Mouse (Mus musculus): Measurements from ENCODE around the gene Tmem221.

The Tmem221 gene

GRCm38 (mm10) chr8:71577856-71578387, 19.3 kb upstream of the Tmem221 start:
- DNase-seq (ENCODE audit: low spot score), result no peak

- no peak for DNase-seq (ENCODE audit: low spot score)
Measured at GRCm38 (mm10) chr8:71575020-71575419, 16.3 kb upstream of the Tmem221 start.

- no peak for DNase-seq (ENCODE audit: low spot score)
Measured at GRCm38 (mm10) chr8:71574426-71574825, 15.8 kb upstream of the Tmem221 start.

GRCm38 (mm10) chr8:71572847-71573633, 14.4 kb upstream of the Tmem221 start:
- DNase-seq (ENCODE audit: low spot score), result peak; percentile 94

GRCm38 (mm10) chr8:71572077-71572476, 13.4 kb upstream of the Tmem221 start:
- DNase-seq (ENCODE audit: low spot score), result no peak

GRCm38 (mm10) chr8:71570291-71570954, 11.8 kb upstream of the Tmem221 start:
- DNase-seq (ENCODE audit: low spot score), result peak; percentile 98

- peak; percentile 93 for DNase-seq (ENCODE audit: low spot score)
Measured at GRCm38 (mm10) chr8:71569366-71570290, 11.0 kb upstream of the Tmem221 start.

GRCm38 (mm10) chr8:71568941-71569340, 10.3 kb upstream of the Tmem221 start:
- DNase-seq (ENCODE audit: low spot score), result no peak

- DNase-seq (ENCODE audit: low spot score), result peak; percentile 92
Measured at GRCm38 (mm10) chr8:71568387-71568937, 9.8 kb upstream of the Tmem221 start, which contains the start of gene Slc27a1. Slc27a1 (plus strand) TSS chr8:71568882.

- DNase-seq (ENCODE audit: low spot score), result no peak
Measured at GRCm38 (mm10) chr8:71567587-71567986, 8.9 kb upstream of the Tmem221 start.

GRCm38 (mm10) chr8:71566501-71566900, 7.8 kb upstream of the Tmem221 start, which contains the start of gene Nxnl1:
Nxnl1 (minus strand) TSS chr8:71566601.
- no peak for DNase-seq (ENCODE audit: low spot score)

- no peak for DNase-seq (ENCODE audit: low spot score)
Measured at GRCm38 (mm10) chr8:71563992-71564391, 5.3 kb upstream of the Tmem221 start.

GRCm38 (mm10) chr8:71562751-71563150, 4.1 kb upstream of the Tmem221 start:
- peak; percentile 95 for DNase-seq (ENCODE audit: low spot score)

- peak; percentile 79 for DNase-seq (ENCODE audit: low spot score)
Measured at GRCm38 (mm10) chr8:71561401-71561800, 2.7 kb upstream of the Tmem221 start.

- DNase-seq (ENCODE audit: low spot score), result no peak
Measured at GRCm38 (mm10) chr8:71560765-71561164, 2.1 kb upstream of the Tmem221 start.

- no peak for DNase-seq (ENCODE audit: low spot score)
Measured at GRCm38 (mm10) chr8:71560071-71560470, 1.4 kb upstream of the Tmem221 start.

GRCm38 (mm10) chr8:71558958-71559690, 453 bp upstream of the Tmem221 start:
- DNase-seq (ENCODE audit: low spot score), result peak; percentile 89

- DNase-seq (ENCODE audit: low spot score), result no peak
Measured at GRCm38 (mm10) chr8:71554644-71555043, 4.0 kb downstream of the Tmem221 start.

GRCm38 (mm10) chr8:71554001-71554400, 4.7 kb downstream of the Tmem221 start:
- no peak for DNase-seq (ENCODE audit: low spot score)

- DNase-seq (ENCODE audit: low spot score), result no peak
Measured at GRCm38 (mm10) chr8:71552770-71553169, 5.9 kb downstream of the Tmem221 start.

GRCm38 (mm10) chr8:71550754-71551153, 7.9 kb downstream of the Tmem221 start:
- DNase-seq (ENCODE audit: low spot score), result no peak
